Mouse (Mus musculus): ENCODE measurements around the gene Bend6. TPM values are rescaled to one million over a fixed set of nuclear protein-coding genes. Genes with fewer than 3 reads are reported as not detected.

Bend6 gene
- polyA plus RNA-seq, 1 experiment from 2014 or later: 4.7 TPM

GRCm38 (mm10) chr1:33927466-33927865, 19.9 kb upstream of the Bend6 start:
- H3K36me3 ChIP-seq (ENCODE audit: control insufficient read depth, insufficient read depth, low read length): no peaks in the 10 kb centered on the region
- H3K9me3 ChIP-seq (ENCODE audit: control insufficient read depth, low read length): no peaks in the 10 kb centered on the region
- ATAC-seq (ENCODE audit: insufficient number of reproducible peaks, insufficient read depth, low FRiP score, low read depth): no peak
- no peak overlapping the region for H3K4me3 ChIP-seq (ENCODE audit: control insufficient read depth in 1 of 2, insufficient read depth in 1 of 2, low read depth in 1 of 2, low read length in 2 of 2)
- H3K9ac ChIP-seq (ENCODE audit: low read length): no peak overlapping the region
- H3K27me3 ChIP-seq (ENCODE audit: control insufficient read depth, insufficient read depth, low read length): no peaks in the 10 kb centered on the region
- H3K4me2 ChIP-seq (ENCODE audit: low read length): no peak overlapping the region
- H3K27ac ChIP-seq (replicated peaks in 1 of 2; ENCODE audit: control insufficient read depth in 1 of 2, insufficient read depth in 1 of 2, low read depth in 2 of 2, low read length in 2 of 2): no peak overlapping the region
- 84% methylated on average over 7 of the region's 7 CpGs for WGBS
- H3K4me1 ChIP-seq (ENCODE audit: control insufficient read depth in 2 of 2, insufficient read depth in 2 of 2, low read length in 2 of 2): no peaks in the 10 kb centered on the region

GRCm38 (mm10) chr1:33925283-33925682, 17.7 kb upstream of the Bend6 start:
- Histone ChIP-seq H3K4me2 (ENCODE audit: low read length) (no peak overlapping the region), H3K27ac (replicated peaks in 1 of 2; ENCODE audit: control insufficient read depth in 1 of 2, insufficient read depth in 1 of 2, low read depth in 2 of 2, low read length in 2 of 2) (no peak overlapping the region), H3K4me3 (ENCODE audit: control insufficient read depth in 1 of 2, insufficient read depth in 1 of 2, low read depth in 1 of 2, low read length in 2 of 2) (no peak overlapping the region), H3K9me3 (ENCODE audit: control insufficient read depth, low read length) (no peaks in the 10 kb centered on the region), H3K4me1 (ENCODE audit: control insufficient read depth in 2 of 2, insufficient read depth in 2 of 2, low read length in 2 of 2) (no peaks in the 10 kb centered on the region), H3K9ac (ENCODE audit: low read length) (no peak overlapping the region), H3K36me3 (ENCODE audit: control insufficient read depth, insufficient read depth, low read length) (no peaks in the 10 kb centered on the region), H3K27me3 (ENCODE audit: control insufficient read depth, insufficient read depth, low read length) (no peaks in the 10 kb centered on the region)
- 76% methylated on average over 3 of the region's 3 CpGs for WGBS
- ATAC-seq (ENCODE audit: insufficient number of reproducible peaks, insufficient read depth, low FRiP score, low read depth): no peak

GRCm38 (mm10) chr1:33922975-33923374, 15.4 kb upstream of the Bend6 start:
- no peaks in the 10 kb centered on the region for H3K36me3 ChIP-seq (ENCODE audit: control insufficient read depth, insufficient read depth, low read length)
- H3K4me2 ChIP-seq (ENCODE audit: low read length): no peak overlapping the region
- H3K27ac ChIP-seq (replicated peaks in 1 of 2; ENCODE audit: control insufficient read depth in 1 of 2, insufficient read depth in 1 of 2, low read depth in 2 of 2, low read length in 2 of 2): no peak overlapping the region
- H3K4me3 ChIP-seq (ENCODE audit: control insufficient read depth in 1 of 2, insufficient read depth in 1 of 2, low read depth in 1 of 2, low read length in 2 of 2): no peak overlapping the region
- no peak for ATAC-seq (ENCODE audit: insufficient number of reproducible peaks, insufficient read depth, low FRiP score, low read depth)
- 82% methylated on average over 7 of the region's 7 CpGs for WGBS
- no peaks in the 10 kb centered on the region for H3K4me1 ChIP-seq (ENCODE audit: control insufficient read depth in 2 of 2, insufficient read depth in 2 of 2, low read length in 2 of 2)
- H3K27me3 ChIP-seq (ENCODE audit: control insufficient read depth, insufficient read depth, low read length): no peaks in the 10 kb centered on the region
- H3K9me3 ChIP-seq (ENCODE audit: control insufficient read depth, low read length): no peaks in the 10 kb centered on the region
- no peak overlapping the region for H3K9ac ChIP-seq (ENCODE audit: low read length)

- 93% methylated on average over 5 of the region's 5 CpGs for WGBS
- Histone ChIP-seq H3K27ac (replicated peaks in 1 of 2; ENCODE audit: control insufficient read depth in 1 of 2, insufficient read depth in 1 of 2, low read depth in 2 of 2, low read length in 2 of 2) (no peak overlapping the region), H3K9me3 (ENCODE audit: control insufficient read depth, low read length) (no peaks in the 10 kb centered on the region), H3K4me2 (ENCODE audit: low read length) (no peak overlapping the region), H3K36me3 (ENCODE audit: control insufficient read depth, insufficient read depth, low read length) (no peaks in the 10 kb centered on the region), H3K4me1 (ENCODE audit: control insufficient read depth in 2 of 2, insufficient read depth in 2 of 2, low read length in 2 of 2) (no peaks in the 10 kb centered on the region), H3K27me3 (ENCODE audit: control insufficient read depth, insufficient read depth, low read length) (no peaks in the 10 kb centered on the region), H3K4me3 (ENCODE audit: control insufficient read depth in 1 of 2, insufficient read depth in 1 of 2, low read depth in 1 of 2, low read length in 2 of 2) (no peak overlapping the region), H3K9ac (ENCODE audit: low read length) (no peak overlapping the region)
- no peak for ATAC-seq (ENCODE audit: insufficient number of reproducible peaks, insufficient read depth, low FRiP score, low read depth)
Measured at GRCm38 (mm10) chr1:33916554-33916953, 8.9 kb upstream of the Bend6 start.

GRCm38 (mm10) chr1:33911589-33911988, 4.0 kb upstream of the Bend6 start:
- Histone ChIP-seq H3K36me3 (ENCODE audit: control insufficient read depth, insufficient read depth, low read length) (no peaks in the 10 kb centered on the region), H3K27ac (replicated peaks in 1 of 2; ENCODE audit: control insufficient read depth in 1 of 2, insufficient read depth in 1 of 2, low read depth in 2 of 2, low read length in 2 of 2) (no peak overlapping the region), H3K9me3 (ENCODE audit: control insufficient read depth, low read length) (no peaks in the 10 kb centered on the region), H3K9ac (ENCODE audit: low read length) (no peak overlapping the region), H3K4me3 (ENCODE audit: control insufficient read depth in 1 of 2, insufficient read depth in 1 of 2, low read depth in 1 of 2, low read length in 2 of 2) (no peak overlapping the region), H3K4me1 (ENCODE audit: control insufficient read depth in 2 of 2, insufficient read depth in 2 of 2, low read length in 2 of 2) (peaks cover 2 to 13% of the 10 kb centered on the region in 2 experiments; a peak in 2 of 4 replicates), H3K27me3 (ENCODE audit: control insufficient read depth, insufficient read depth, low read length) (peaks cover 4% of the 10 kb centered on the region; the same call in 1 of the 2 replicates), H3K4me2 (ENCODE audit: low read length) (no peak overlapping the region)
- 70% methylated on average over 8 of the region's 8 CpGs for WGBS
- no peak for ATAC-seq (ENCODE audit: insufficient number of reproducible peaks, insufficient read depth, low FRiP score, low read depth)

- no peak; the same call in 1 of the 2 replicates for ATAC-seq (ENCODE audit: insufficient number of reproducible peaks, insufficient read depth, low FRiP score, low read depth)
- Histone ChIP-seq H3K9me3 (ENCODE audit: control insufficient read depth, low read length) (no peaks in the 10 kb centered on the region), H3K9ac (ENCODE audit: low read length) (peak within 1 kb of the TSS; percentile 76), H3K4me3 (ENCODE audit: control insufficient read depth in 1 of 2, insufficient read depth in 1 of 2, low read depth in 1 of 2, low read length in 2 of 2) (peak within 1 kb of the TSS; percentile 65 to 67), H3K27me3 (ENCODE audit: control insufficient read depth, insufficient read depth, low read length) (peaks cover 7% of the 10 kb centered on the region; the same call in 1 of the 2 replicates), H3K4me1 (ENCODE audit: control insufficient read depth in 2 of 2, insufficient read depth in 2 of 2, low read length in 2 of 2) (peaks cover 2 to 16% of the 10 kb centered on the region in 2 experiments; a peak in 3 of 4 replicates), H3K4me2 (ENCODE audit: low read length) (peak within 1 kb of the TSS; percentile 82), H3K27ac (replicated peaks in 1 of 2; ENCODE audit: control insufficient read depth in 1 of 2, insufficient read depth in 1 of 2, low read depth in 2 of 2, low read length in 2 of 2) (peak within 1 kb of the TSS in 1 of 2 experiments; percentile 24; a peak in 2 of 4 replicates), H3K36me3 (ENCODE audit: control insufficient read depth, insufficient read depth, low read length) (no peaks in the 10 kb centered on the region)
- WGBS: 4% methylated on average over 42 of the region's 44 CpGs
Measured at GRCm38 (mm10) chr1:33908191-33908962, 761 bp upstream of the Bend6 start, which contains the start of gene Dst. Dst (plus strand) TSS chr1:33908225.

- Histone ChIP-seq H3K9me3 (ENCODE audit: control insufficient read depth, low read length) (no peaks in the 10 kb centered on the region), H3K27me3 (ENCODE audit: control insufficient read depth, insufficient read depth, low read length) (peaks cover 7% of the 10 kb centered on the region; the same call in 1 of the 2 replicates), H3K36me3 (ENCODE audit: control insufficient read depth, insufficient read depth, low read length) (no peaks in the 10 kb centered on the region), H3K4me1 (ENCODE audit: control insufficient read depth in 2 of 2, insufficient read depth in 2 of 2, low read length in 2 of 2) (peaks cover 3 to 16% of the 10 kb centered on the region in 2 experiments; a peak in 3 of 4 replicates), H3K4me3 (ENCODE audit: control insufficient read depth in 1 of 2, insufficient read depth in 1 of 2, low read depth in 1 of 2, low read length in 2 of 2) (peak overlapping the region; percentile 65 to 67), H3K27ac (replicated peaks in 1 of 2; ENCODE audit: control insufficient read depth in 1 of 2, insufficient read depth in 1 of 2, low read depth in 2 of 2, low read length in 2 of 2) (no peak overlapping the region), H3K4me2 (ENCODE audit: low read length) (peak overlapping the region; percentile 82), H3K9ac (ENCODE audit: low read length) (peak overlapping the region; percentile 76)
- 4% methylated on average over 20 of the region's 20 CpGs for WGBS
- no peak for ATAC-seq (ENCODE audit: insufficient number of reproducible peaks, insufficient read depth, low FRiP score, low read depth)
Measured at GRCm38 (mm10) chr1:33906927-33907326, 689 bp downstream of the Bend6 start.
